12 mouse cellular contexts compared by ENCODE assay signal in the genomic region with DNA sequence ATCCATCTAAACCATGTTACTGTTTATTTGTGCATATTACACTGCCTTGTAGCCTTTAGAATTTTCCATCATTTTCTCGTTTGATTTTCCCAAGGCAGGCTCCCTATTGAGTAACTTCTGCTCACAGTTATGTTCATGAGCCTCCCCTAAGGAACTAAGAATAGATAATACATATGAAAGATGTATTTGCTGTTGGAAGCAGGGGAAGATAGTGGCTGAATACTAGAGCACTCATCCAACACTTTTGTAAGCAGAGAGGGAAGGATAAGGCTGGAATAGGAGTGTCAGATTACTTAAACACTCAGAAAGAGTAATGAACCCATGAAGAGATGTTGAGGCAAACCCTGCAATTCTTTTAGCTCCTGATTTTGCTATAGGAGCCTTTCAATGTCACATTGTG.
"Had no signal": no experiment of that assay in that cellular context is flagged by ENCODE, and none has a peak within 500 bp of the region (broad histone marks: within the 10 kb centered on the region; RNA-seq: fewer than 3 reads in every experiment).

No protein-coding gene starts in this region.

- DNase-seq: retina, postnatal 1 day; right cerebral cortex, adult 18-20 months; right cerebral cortex, postnatal 14 days; right cerebral cortex, postnatal 25 days; right cerebral cortex, postnatal 4 days; spleen, adult 18-20 months; thymus, adult 18-20 months; thymus, adult 2 months; thymus, postnatal 14 days; thymus, postnatal 25 days; thymus, postnatal 36 days; thymus, postnatal 4 days had no signal
